Mouse (Mus musculus) cerebellum, adult 18-20 months (tissue): Measurements from ENCODE around the gene Ptchd4.
A peak's percentile ranks its signal among the peaks of the same experiment; 100 is the strongest.

Experiments
- DNase-seq, 2 experiments: peaks; one replicate each; pipeline ENCODE4 v3.0.0; 2021

Ptchd4 gene

GRCm38 (mm10) chr17:42315669-42316611 is at the start of gene Ptchd4:
TSS of gene Ptchd4 (plus strand) at chr17:42315947.
- DNase-seq, result peak; percentile 55 to 76

GRCm38 (mm10) chr17:42276861-42277260 is 38.9 kb upstream of the Ptchd4 start:
- no peak for DNase-seq

GRCm38 (mm10) chr17:42284391-42284790 is 31.4 kb upstream of the Ptchd4 start:
- peak; percentile 48 to 61 for DNase-seq

- DNase-seq, result peak; percentile 15 to 43
These were observed 29.5 kb upstream of the Ptchd4 start for GRCm38 (mm10) chr17:42286255-42286654.

- DNase-seq, result peak; percentile 30 to 46
These were observed 25.4 kb upstream of the Ptchd4 start for GRCm38 (mm10) chr17:42290341-42290740.

GRCm38 (mm10) chr17:42291793-42292192 is 24.0 kb upstream of the Ptchd4 start:
- DNase-seq, result no peak

- DNase-seq, result peak; percentile 62
These were observed 17.8 kb upstream of the Ptchd4 start for GRCm38 (mm10) chr17:42297986-42298385.

- no peak for DNase-seq
These were observed 16.1 kb upstream of the Ptchd4 start for GRCm38 (mm10) chr17:42299681-42300080.

GRCm38 (mm10) chr17:42303062-42303577 is 12.6 kb upstream of the Ptchd4 start:
- no peak for DNase-seq

- DNase-seq, result no peak
These were observed 11.5 kb upstream of the Ptchd4 start for GRCm38 (mm10) chr17:42304262-42304661.

- no peak for DNase-seq
These were observed 8.7 kb upstream of the Ptchd4 start for GRCm38 (mm10) chr17:42307001-42307400.

GRCm38 (mm10) chr17:42310136-42310535 is 5.6 kb upstream of the Ptchd4 start:
- no peak for DNase-seq

GRCm38 (mm10) chr17:42316612-42316982 is 850 bp downstream of the Ptchd4 start:
- DNase-seq, result peak; percentile 69 to 77

- peak; percentile 60 for DNase-seq
These were observed 20.0 kb downstream of the Ptchd4 start for GRCm38 (mm10) chr17:42335787-42336186.

GRCm38 (mm10) chr17:42336571-42336970 is 20.8 kb downstream of the Ptchd4 start:
- DNase-seq, result peak; percentile 44 to 59

GRCm38 (mm10) chr17:42346027-42346426 is 30.3 kb downstream of the Ptchd4 start:
- no peak for DNase-seq

- DNase-seq, result no peak
These were observed 42.7 kb downstream of the Ptchd4 start for GRCm38 (mm10) chr17:42358481-42358880.

- DNase-seq, result no peak
These were observed 47.5 kb downstream of the Ptchd4 start for GRCm38 (mm10) chr17:42363085-42363710.

GRCm38 (mm10) chr17:42364716-42365115 is 49.0 kb downstream of the Ptchd4 start:
- no peak for DNase-seq

GRCm38 (mm10) chr17:42374881-42375280 is 59.1 kb downstream of the Ptchd4 start:
- DNase-seq, result peak in 1 of 2 experiments; percentile 15

GRCm38 (mm10) chr17:42393086-42393485 is 77.3 kb downstream of the Ptchd4 start:
- DNase-seq, result no peak

GRCm38 (mm10) chr17:42395299-42395698 is 79.6 kb downstream of the Ptchd4 start:
- no peak for DNase-seq

- DNase-seq, result peak; percentile 47 to 50
These were observed 102.7 kb downstream of the Ptchd4 start for GRCm38 (mm10) chr17:42418449-42418848.

GRCm38 (mm10) chr17:42427961-42428360 is 112.2 kb downstream of the Ptchd4 start:
- DNase-seq, result no peak
